Mouse (Mus musculus): ENCODE results near the gene Prkd1. TPM values are rescaled to one million over a fixed set of nuclear protein-coding genes. Genes with fewer than 3 reads are reported as not detected.

Prkd1 gene
- polyA plus RNA-seq, 1 experiment from 2014 or later, result 3.2 TPM

GRCm38 (mm10) chr12:50546394-50546793 is 102.5 kb downstream of the Prkd1 start:
- Histone ChIP-seq H3K27ac (replicated peaks) (no peak overlapping the region), H3K27me3 (ENCODE audit: low read depth, poor library complexity, severe bottlenecking) (peaks cover 5% of the 10 kb centered on the region), H3K36me3 (no peaks in the 10 kb centered on the region), H3K4me1 (peaks cover 25% of the 10 kb centered on the region), H3K9me3 (replicated peaks) (no peaks in the 10 kb centered on the region), H3K4me3 (no peak overlapping the region)
- DNase-seq (ENCODE audit: low spot score), result no peak
- 95% methylated on average over 5 of the region's 5 CpGs for WGBS

DNA sequence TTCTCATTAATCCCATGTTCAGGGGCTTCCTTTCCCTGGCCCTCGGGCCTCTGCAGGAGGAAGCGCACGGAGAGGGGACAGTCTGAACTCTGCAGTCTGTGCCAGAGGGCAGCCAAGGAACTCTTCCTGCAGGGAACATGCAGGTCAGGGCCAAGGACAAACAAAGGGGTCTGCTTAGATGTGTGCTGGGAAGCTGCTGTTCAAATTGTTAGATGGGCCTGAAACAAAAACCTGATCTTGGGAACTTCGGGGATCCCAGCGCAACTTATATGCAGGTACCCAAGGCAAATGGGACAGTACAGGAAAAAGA is 103.3 kb downstream of the Prkd1 start:
- H3K27me3 ChIP-seq (ENCODE audit: low read depth, poor library complexity, severe bottlenecking), result peaks cover 5% of the 10 kb centered on the region
- H3K4me1 ChIP-seq, result peaks cover 25% of the 10 kb centered on the region
- no peaks in the 10 kb centered on the region for H3K36me3 ChIP-seq
- H3K4me3 ChIP-seq, result no peak overlapping the region
- no peaks in the 10 kb centered on the region for H3K9me3 ChIP-seq (replicated peaks)
- 57% methylated on average over 5 of the region's 5 CpGs for WGBS
- H3K27ac ChIP-seq (replicated peaks), result 0 out of 2 replicates have a peak overlapping the region, but pooled peaks have one; percentile 39
- no peak for DNase-seq (ENCODE audit: low spot score)

GRCm38 (mm10) chr12:50544855-50545609 is 103.9 kb downstream of the Prkd1 start:
- Histone ChIP-seq H3K27me3 (ENCODE audit: low read depth, poor library complexity, severe bottlenecking) (peaks cover 5% of the 10 kb centered on the region), H3K9me3 (replicated peaks) (no peaks in the 10 kb centered on the region), H3K27ac (replicated peaks) (0 out of 2 replicates have a peak overlapping the region, but pooled peaks have one; percentile 39), H3K4me3 (no peak overlapping the region), H3K4me1 (peaks cover 25% of the 10 kb centered on the region), H3K36me3 (no peaks in the 10 kb centered on the region)
- WGBS, result 54% methylated on average over 8 of the region's 8 CpGs
- DNase-seq (ENCODE audit: low spot score), result peak; percentile 17

GRCm38 (mm10) chr12:50540793-50541192 is 108.1 kb downstream of the Prkd1 start:
- peaks cover 5% of the 10 kb centered on the region for H3K27me3 ChIP-seq (ENCODE audit: low read depth, poor library complexity, severe bottlenecking)
- no peaks in the 10 kb centered on the region for H3K36me3 ChIP-seq
- H3K9me3 ChIP-seq (replicated peaks), result no peaks in the 10 kb centered on the region
- H3K4me1 ChIP-seq, result peaks cover 24% of the 10 kb centered on the region
- 89% methylated on average over 5 of the region's 5 CpGs for WGBS
- H3K27ac ChIP-seq (replicated peaks), result no peak overlapping the region
- DNase-seq (ENCODE audit: low spot score), result no peak
- no peak overlapping the region for H3K4me3 ChIP-seq

DNA sequence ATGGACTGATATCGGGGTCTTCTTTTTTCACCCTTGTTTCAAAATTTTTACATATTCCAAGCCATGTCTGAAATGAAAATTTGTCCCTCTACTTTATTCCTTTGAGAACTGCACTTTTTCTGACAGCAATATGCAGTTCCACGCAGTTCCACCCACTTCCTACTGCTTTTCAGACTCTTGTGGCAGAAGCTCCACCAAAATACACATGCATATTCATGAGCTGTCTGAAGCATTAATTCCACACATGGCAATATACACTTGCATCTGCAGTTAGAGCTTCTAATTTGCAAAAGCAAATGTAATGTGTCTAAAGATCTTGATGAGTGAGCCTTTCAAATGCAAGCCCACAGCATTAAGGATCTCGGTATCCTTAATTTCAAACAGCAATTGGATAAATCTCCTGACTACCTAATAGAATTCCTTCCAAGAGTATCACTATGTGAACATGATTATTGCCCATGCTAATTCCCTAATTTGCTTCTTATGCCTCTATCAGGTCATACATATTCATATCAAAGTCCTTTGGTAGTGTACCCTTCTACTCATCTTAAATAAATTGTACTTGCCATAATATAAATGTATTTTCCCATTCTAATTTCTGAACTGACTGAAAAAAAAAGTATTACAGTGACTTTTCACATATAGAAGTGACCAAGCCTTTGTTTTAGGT is 110.5 kb downstream of the Prkd1 start:
- WGBS, result 89% methylated on average over 3 of the region's 3 CpGs
- no peak overlapping the region for H3K4me3 ChIP-seq
- H3K27me3 ChIP-seq (ENCODE audit: low read depth, poor library complexity, severe bottlenecking), result peaks cover 5% of the 10 kb centered on the region
- peaks cover under 1% of the 10 kb centered on the region; the same call in 1 of the 2 replicates for H3K4me1 ChIP-seq
- no peak for DNase-seq (ENCODE audit: low spot score)
- H3K36me3 ChIP-seq, result no peaks in the 10 kb centered on the region
- H3K27ac ChIP-seq (replicated peaks), result no peak overlapping the region
- no peaks in the 10 kb centered on the region for H3K9me3 ChIP-seq (replicated peaks)

DNA sequence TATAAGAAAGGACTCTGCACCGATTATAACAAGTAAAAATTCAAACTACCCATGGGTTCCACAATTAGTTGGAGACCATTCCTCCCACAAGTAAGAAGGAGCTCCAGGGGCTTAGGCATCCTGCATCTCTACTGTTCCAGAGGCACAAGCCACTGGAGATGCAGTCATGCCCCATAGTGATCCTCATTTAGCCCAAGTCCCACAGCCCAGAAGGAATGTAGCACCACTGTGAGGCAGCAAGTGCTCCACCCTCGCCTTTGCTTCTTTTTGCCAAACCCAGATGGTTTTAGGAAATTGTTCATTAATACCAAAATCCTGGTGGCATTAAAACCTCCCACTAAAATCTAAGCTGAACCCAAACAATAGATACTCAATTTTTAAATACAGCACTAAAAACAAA is 111.1 kb downstream of the Prkd1 start:
- Histone ChIP-seq H3K4me1 (no peaks in the 10 kb centered on the region), H3K9me3 (replicated peaks) (no peaks in the 10 kb centered on the region), H3K27me3 (ENCODE audit: low read depth, poor library complexity, severe bottlenecking) (peaks cover 5% of the 10 kb centered on the region), H3K27ac (replicated peaks) (no peak overlapping the region), H3K36me3 (no peaks in the 10 kb centered on the region), H3K4me3 (no peak overlapping the region)
- 87% methylated on average over 2 of the region's 2 CpGs for whole genome bisulfite sequencing
- no peak for DNase-seq (ENCODE audit: low spot score)

GRCm38 (mm10) chr12:50537006-50537405 is 111.9 kb downstream of the Prkd1 start:
- no peak overlapping the region for H3K4me3 ChIP-seq
- H3K36me3 ChIP-seq, result no peaks in the 10 kb centered on the region
- 40% methylated on average over 1 of the region's 1 CpGs for WGBS
- no peaks in the 10 kb centered on the region for H3K4me1 ChIP-seq
- H3K27me3 ChIP-seq (ENCODE audit: low read depth, poor library complexity, severe bottlenecking), result peaks cover 4% of the 10 kb centered on the region
- H3K9me3 ChIP-seq (replicated peaks), result no peaks in the 10 kb centered on the region
- no peak for DNase-seq (ENCODE audit: low spot score)
- H3K27ac ChIP-seq (replicated peaks), result no peak overlapping the region

DNA sequence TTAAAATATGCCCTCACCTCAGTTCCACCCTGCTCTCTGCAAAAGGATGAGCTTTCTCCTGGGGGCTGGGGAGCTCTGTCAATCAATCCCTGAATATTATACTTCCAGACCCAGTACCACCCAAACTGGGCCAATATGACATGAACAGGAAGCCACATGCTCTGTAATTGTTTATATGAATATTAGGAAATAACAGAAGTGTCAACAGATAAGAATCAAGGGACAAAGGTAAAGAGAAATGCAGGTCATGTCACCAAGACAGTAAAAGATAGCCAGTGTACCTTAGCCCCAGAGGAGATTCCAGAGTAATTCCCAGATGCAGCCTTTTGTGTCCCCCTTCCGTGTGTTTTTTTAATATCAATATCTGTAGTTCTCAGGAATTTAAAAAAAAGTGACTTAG is 120.3 kb downstream of the Prkd1 start:
- WGBS, result 91% methylated on average over 1 of the region's 1 CpGs
- Histone ChIP-seq H3K27ac (replicated peaks) (no peak overlapping the region), H3K36me3 (no peaks in the 10 kb centered on the region), H3K4me3 (no peak overlapping the region), H3K9me3 (replicated peaks) (no peaks in the 10 kb centered on the region), H3K4me1 (no peaks in the 10 kb centered on the region), H3K27me3 (ENCODE audit: low read depth, poor library complexity, severe bottlenecking) (no peaks in the 10 kb centered on the region)
- no peak for DNase-seq (ENCODE audit: low spot score)

DNA sequence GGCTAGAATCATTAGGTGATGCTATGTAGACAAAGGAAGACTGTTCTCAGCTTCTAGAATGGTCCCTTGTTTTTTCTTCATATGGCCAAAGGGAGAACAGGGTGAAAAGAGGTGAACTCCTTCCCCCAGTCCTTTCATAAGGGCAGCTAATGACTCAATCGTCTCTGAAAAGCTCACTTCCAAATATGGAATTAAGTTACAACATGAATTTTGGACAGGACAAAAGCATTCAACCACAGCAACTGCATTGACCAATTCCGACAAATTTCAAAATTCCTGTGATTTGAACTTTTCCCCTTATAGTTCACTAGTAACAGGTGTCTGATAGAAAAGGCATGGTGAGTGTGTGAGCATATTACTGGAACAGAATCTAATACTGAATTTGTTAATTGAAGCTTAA is 124.8 kb downstream of the Prkd1 start:
- no peaks in the 10 kb centered on the region for H3K27me3 ChIP-seq (ENCODE audit: low read depth, poor library complexity, severe bottlenecking)
- H3K27ac ChIP-seq (replicated peaks), result no peak overlapping the region
- no peaks in the 10 kb centered on the region for H3K9me3 ChIP-seq (replicated peaks)
- H3K36me3 ChIP-seq, result no peaks in the 10 kb centered on the region
- no peak overlapping the region for H3K4me3 ChIP-seq
- WGBS, result 85% methylated on average over 2 of the region's 2 CpGs
- DNase-seq (ENCODE audit: low spot score), result no peak
- H3K4me1 ChIP-seq, result no peaks in the 10 kb centered on the region

DNA sequence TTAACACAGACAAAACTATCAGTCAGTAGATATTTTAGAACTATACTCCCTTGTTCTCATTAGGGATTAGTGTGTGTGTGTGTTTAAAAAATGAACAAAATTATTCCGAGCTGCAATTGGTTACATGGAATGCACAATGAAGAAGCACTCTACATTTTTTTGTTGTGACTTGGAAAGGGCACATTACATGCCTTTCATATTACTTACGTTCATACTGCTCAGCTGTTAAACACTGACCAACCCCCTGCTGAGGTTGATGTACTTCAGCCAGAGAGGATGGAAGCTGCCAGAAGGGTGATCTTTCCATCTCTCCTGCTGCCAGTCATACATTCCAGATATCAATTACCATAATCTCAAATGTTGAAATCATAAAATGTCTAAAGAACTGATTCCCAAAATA is 134.4 kb downstream of the Prkd1 start:
- DNase-seq (ENCODE audit: low spot score), result no peak
- 80% methylated on average over 2 of the region's 2 CpGs for WGBS
- no peaks in the 10 kb centered on the region for H3K27me3 ChIP-seq (ENCODE audit: low read depth, poor library complexity, severe bottlenecking)
- no peaks in the 10 kb centered on the region for H3K4me1 ChIP-seq
- no peaks in the 10 kb centered on the region for H3K36me3 ChIP-seq
- H3K4me3 ChIP-seq, result no peak overlapping the region
- H3K9me3 ChIP-seq (replicated peaks), result no peaks in the 10 kb centered on the region
- H3K27ac ChIP-seq (replicated peaks), result no peak overlapping the region

DNA sequence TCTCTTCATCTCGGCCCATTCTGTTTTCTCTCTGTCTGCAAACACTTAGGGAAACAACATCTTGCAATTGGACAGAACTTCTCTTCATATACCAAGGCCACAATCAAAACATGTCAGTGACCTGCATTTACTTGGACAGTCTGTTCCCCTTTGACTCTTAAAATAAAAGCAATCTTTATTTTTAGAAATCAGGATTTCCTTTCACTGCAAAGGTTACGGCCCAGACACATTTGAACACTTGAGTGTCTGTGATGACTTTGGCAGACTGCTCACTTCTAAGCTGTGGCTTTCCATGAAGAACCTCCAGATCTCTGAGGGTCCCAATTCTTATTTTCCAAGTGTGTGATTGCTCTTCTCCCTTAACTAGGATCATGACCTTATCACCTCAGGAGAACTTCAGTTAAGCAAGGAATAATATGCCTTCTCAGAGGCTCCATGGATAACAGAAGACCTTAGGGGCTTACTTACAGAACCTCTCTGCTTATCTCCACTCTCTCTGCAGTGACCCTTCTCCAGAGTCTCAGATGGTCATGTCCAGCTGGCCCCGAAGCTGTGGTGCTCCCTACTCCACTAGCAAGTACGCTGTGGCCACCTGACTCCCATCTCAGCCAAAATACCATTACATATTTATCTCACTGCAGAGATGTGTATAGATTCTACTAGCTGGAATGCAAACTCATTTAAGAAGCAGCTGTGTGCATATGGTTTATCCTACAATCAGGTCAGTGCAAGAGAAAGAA is 137.2 kb downstream of the Prkd1 start:
- Histone ChIP-seq H3K4me3 (no peak overlapping the region), H3K4me1 (0 out of 2 replicates have a peak, but pooled peaks cover 4% of the 10 kb centered on the region), H3K27me3 (ENCODE audit: low read depth, poor library complexity, severe bottlenecking) (no peaks in the 10 kb centered on the region), H3K36me3 (no peaks in the 10 kb centered on the region), H3K27ac (replicated peaks) (no peak overlapping the region), H3K9me3 (replicated peaks) (no peaks in the 10 kb centered on the region)
- DNase-seq (ENCODE audit: low spot score), result no peak
- WGBS, result 84% methylated on average over 4 of the region's 4 CpGs

DNA sequence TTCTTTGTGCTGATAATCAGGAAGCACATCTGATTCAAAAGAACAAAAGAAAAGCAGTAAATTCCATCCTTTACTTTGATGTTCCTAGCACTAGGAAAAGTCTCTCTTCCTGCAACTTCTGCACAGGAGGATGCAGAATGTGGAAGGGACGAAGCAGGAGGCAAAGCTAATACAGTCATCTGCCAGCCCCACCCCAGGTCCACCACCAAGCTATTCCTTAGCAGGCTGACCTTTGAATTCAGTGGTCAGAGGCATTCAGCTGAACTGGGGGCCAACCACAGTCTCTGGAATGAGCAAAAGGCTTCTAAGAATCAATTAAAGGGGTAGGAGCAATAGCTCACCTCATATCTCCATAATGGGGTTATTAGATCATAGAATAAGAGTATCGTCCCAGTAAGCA is 140.1 kb downstream of the Prkd1 start:
- Histone ChIP-seq H3K4me1 (0 out of 2 replicates have a peak, but pooled peaks cover 4% of the 10 kb centered on the region), H3K36me3 (no peaks in the 10 kb centered on the region), H3K27me3 (ENCODE audit: low read depth, poor library complexity, severe bottlenecking) (no peaks in the 10 kb centered on the region), H3K9me3 (replicated peaks) (no peaks in the 10 kb centered on the region), H3K27ac (replicated peaks) (no peak overlapping the region), H3K4me3 (no peak overlapping the region)
- DNase-seq (ENCODE audit: low spot score), result no peak
- 68% methylated on average over 2 of the region's 2 CpGs for WGBS
